1 mouse cellular context compared by ENCODE assay signal in genomic region chr4:58934308-58934707, GRCm38 (mm10).
A peak's percentile ranks its signal among the peaks of the same experiment; 100 is the strongest.
TF ChIP-seq lines count a peak whose summit lies in the region.

No protein-coding gene starts in this region.

TF ChIP-seq in CH12.LX, 34 proteins besides CTCF, POLR2A, EP300 and RAD21:
- TF ChIP-seq USF1 (IDR thresholded peaks at IDR 0.05; ENCODE audit: low read depth, low read length): peak; percentile 29
- TF ChIP-seq CHD2 (IDR thresholded peaks at IDR 0.05; ENCODE audit: low read length): no peak
